Comparison of ENCODE assay signal across 8 mouse cellular contexts in the genomic region with DNA sequence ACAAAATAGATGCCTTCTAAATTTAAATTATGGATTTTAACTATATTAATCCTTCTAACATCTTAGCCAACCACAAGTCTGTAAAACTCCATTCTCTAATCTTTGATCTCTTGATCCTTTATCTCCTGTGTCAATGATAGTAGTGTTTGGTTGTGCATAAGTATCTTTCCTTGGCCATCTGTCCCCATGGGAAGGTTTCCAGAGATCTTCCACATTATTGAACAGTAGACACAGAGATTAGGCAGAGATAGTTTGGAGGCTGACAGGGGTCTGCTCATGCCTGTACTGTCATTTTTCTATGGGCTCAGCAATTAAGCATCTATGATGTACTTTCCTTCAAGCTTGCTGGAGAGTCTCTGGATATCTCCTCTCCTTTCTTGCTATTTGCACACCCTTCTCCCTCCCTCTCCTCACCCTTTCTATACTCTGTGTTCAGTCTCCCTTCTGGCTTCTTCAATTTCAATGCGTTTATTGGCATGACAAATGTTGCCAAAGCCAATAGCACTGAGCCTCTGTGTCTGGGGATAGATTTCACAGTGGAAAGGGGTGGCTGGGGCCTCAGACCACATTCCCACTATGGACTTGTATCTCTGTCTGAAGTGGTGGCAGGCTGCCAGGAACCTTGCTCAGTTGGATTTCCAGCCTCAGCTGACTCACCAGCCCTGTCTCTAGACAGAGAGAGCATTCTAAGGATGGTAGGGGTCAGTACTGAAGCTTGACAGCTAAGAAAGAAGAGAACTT. TPM values are rescaled to one million over a fixed set of nuclear protein-coding genes. Genes with fewer than 3 reads are reported as not detected.
A peak's percentile ranks its signal among the peaks of the same experiment; 100 is the strongest.
DNase-seq lines count a peak whose midpoint lies in the region; ATAC-seq and TF ChIP-seq lines count a peak whose summit lies in the region.

No protein-coding gene starts in this region.

- TF ChIP-seq POLR2A in cerebellum, adult 2 months (IDR thresholded peaks at IDR 0.05; ENCODE audit: borderline replicate concordance, insufficient read depth, low read length) = no peak

- H3K9ac ChIP-seq in heart, postnatal 0 days (replicated peaks; ENCODE audit: low read depth, low read length) = no peak overlapping the region
- H3K9ac ChIP-seq in neural tube, embryonic 14.5 days (replicated peaks; ENCODE audit: low read depth, low read length) = no peak overlapping the region

- TF ChIP-seq EP300 in heart, postnatal 0 days (IDR thresholded peaks at IDR 0.05; ENCODE audit: low read depth) = no peak

- no peak overlapping the region for H3K4me3 ChIP-seq in cerebellum, adult 2 months (replicated peaks; ENCODE audit: insufficient read depth, low read depth, low read length)
- H3K4me3 ChIP-seq in heart, postnatal 0 days (ENCODE audit: low read depth, low read length) = no peak overlapping the region
- H3K4me3 ChIP-seq in neural tube, embryonic 14.5 days (ENCODE audit: low read depth, low read length) = no peak overlapping the region

- TF ChIP-seq CTCF in cerebellum, adult 2 months (IDR thresholded peaks at IDR 0.05; ENCODE audit: borderline replicate concordance, insufficient read depth, low read depth, low read length) = no peak
- no peak for TF ChIP-seq CTCF in heart, postnatal 0 days (IDR thresholded peaks at IDR 0.05; ENCODE audit: low read depth)

- H3K36me3 ChIP-seq in heart, postnatal 0 days (replicated peaks; ENCODE audit: control insufficient read depth, insufficient read depth, low read length) = no peaks in the 10 kb centered on the region
- H3K36me3 ChIP-seq in neural tube, embryonic 14.5 days (ENCODE audit: control insufficient read depth, insufficient read depth, low read length) = no peaks in the 10 kb centered on the region

- H3K4me2 ChIP-seq in heart, postnatal 0 days (ENCODE audit: low read depth, low read length) = no peak overlapping the region
- no peak overlapping the region for H3K4me2 ChIP-seq in neural tube, embryonic 14.5 days (ENCODE audit: low read depth, low read length)

- peak; percentile 62 for ATAC-seq in heart, postnatal 0 days (ENCODE audit: insufficient read depth, low read depth)
- peak; percentile 63; the same call in 1 of the 2 replicates for ATAC-seq in neural tube, embryonic 14.5 days (ENCODE audit: low read depth)

- no peaks in the 10 kb centered on the region for H3K9me3 ChIP-seq in heart, postnatal 0 days (replicated peaks; ENCODE audit: control insufficient read depth, low read length)
- no peaks in the 10 kb centered on the region for H3K9me3 ChIP-seq in neural tube, embryonic 14.5 days (ENCODE audit: control insufficient read depth, low read length)

- H3K27me3 ChIP-seq in cerebellum, adult 2 months (ENCODE audit: control insufficient read depth, insufficient read depth, low read length) = no peaks in the 10 kb centered on the region
- no peaks in the 10 kb centered on the region for H3K27me3 ChIP-seq in heart, postnatal 0 days (ENCODE audit: control insufficient read depth, insufficient read depth, low read length)
- no peaks in the 10 kb centered on the region for H3K27me3 ChIP-seq in neural tube, embryonic 14.5 days (ENCODE audit: control insufficient read depth, insufficient read depth, low read length)

- 37% methylated on average over 1 of the region's 1 CpGs for WGBS in cerebellum, adult 2 months
- 16% methylated on average over 1 of the region's 1 CpGs for WGBS in heart, postnatal 0 days
- 41% methylated on average over 1 of the region's 1 CpGs for WGBS in neural tube, embryonic 14.5 days

- peak; percentile 35 to 47 for DNase-seq in layer of hippocampus, postnatal 10 days (ENCODE audit: low spot score in 2 of 2)
- no peak for DNase-seq in layer of hippocampus, adult 8-10 months (ENCODE audit: low spot score in 2 of 2)
- DNase-seq in adrenal gland, adult (ENCODE audit: inconsistent age in 2 of 2, low spot score in 1 of 2) = peak; percentile 13 to 73
- DNase-seq in cerebellum, adult 2 months = peak; percentile 65 to 72
- DNase-seq in heart, postnatal 0 days (ENCODE audit: low spot score) = peak; percentile 59
- DNase-seq in embryo, embryonic 11 days = no peak
- DNase-seq in spleen, adult 18-20 months = no peak

- H3K27ac ChIP-seq in cerebellum, adult 2 months (ENCODE audit: insufficient read depth, low read length) = no peak overlapping the region
- H3K27ac ChIP-seq in heart, postnatal 0 days (ENCODE audit: low read depth) = no peak overlapping the region
- H3K27ac ChIP-seq in neural tube, embryonic 14.5 days (ENCODE audit: low read depth, low read length) = peak overlapping the region; percentile 39; the same call in 1 of the 2 replicates

- H3K4me1 ChIP-seq in cerebellum, adult 2 months (ENCODE audit: control insufficient read depth, insufficient read depth, low read length) = peaks cover 29% of the 10 kb centered on the region
- peaks cover 22% of the 10 kb centered on the region; the same call in 1 of the 2 replicates for H3K4me1 ChIP-seq in heart, postnatal 0 days (ENCODE audit: control insufficient read depth, insufficient read depth)
- H3K4me1 ChIP-seq in neural tube, embryonic 14.5 days (ENCODE audit: control insufficient read depth, insufficient read depth, low read length) = no peaks in the 10 kb centered on the region; the same call in 1 of the 2 replicates

RNA-seq across cellular contexts. Expression of a gene that starts 29.1 kb away (rescaled TPM):
- total RNA-seq in layer of hippocampus, postnatal 10 days (2021) = 10 to 100 TPM; 92.8 to 94.8 TPM
- 10 to 100 TPM; 60.8 to 73.5 (median 66.5) TPM for total RNA-seq in layer of hippocampus, adult 8-10 months (2022)
- polyA plus RNA-seq in cerebellum, adult 2 months (2012; rRNA removed) = 18.0 and 20.7 TPM in 2 replicates
- total RNA-seq in heart, postnatal 0 days (2014; rRNA removed; ENCODE audit: low replicate concordance) = 14.3 and 14.4 TPM in 2 replicates
- polyA plus RNA-seq in heart, postnatal 0 days (2015; fragmentation: Nextera tagmentation; extraction: Ambion mirVana) = 3.5 and 4.0 TPM in 2 replicates
- polyA plus RNA-seq in neural tube, embryonic 14.5 days (2014; fragmentation: Nextera tagmentation; extraction: Ambion mirVana) = 76.0 and 79.2 TPM in 2 replicates

Comparison
In these comparisons a context has a peak if more than half of its experiments do, and no peak if none do; other contexts are left out.
1. DNase-seq: peak in layer of hippocampus, postnatal 10 days (2 of 2), adrenal gland, adult (2 of 2), cerebellum, adult 2 months (2 of 2) and heart, postnatal 0 days (single experiment); none in layer of hippocampus, adult 8-10 months (0 of 2), embryo, embryonic 11 days (single experiment) and spleen, adult 18-20 months (0 of 2).